Mouse (Mus musculus) hindbrain, embryonic 10.5 days (tissue): ENCODE results near the gene Ino80. TPM values are rescaled to one million over a fixed set of nuclear protein-coding genes. Genes with fewer than 3 reads are reported as not detected.
A peak's percentile ranks its signal among the peaks of the same experiment; 100 is the strongest.
"Not testable (repeated sequence)": the region's sequence is repeated elsewhere in the genome, so short reads cannot be mapped to it uniquely, and the experiment has no call there.

ENCODE experiments used
- DNase-seq: peaks from one replicate; pipeline ENCODE4 v3.0.0-alpha.2; 2017; ENCODE audit warnings: low spot score
- H3K27ac ChIP-seq: fragments of 300-500 bp; sonication (generic); 2 replicates; pipeline ENCODE4 v1.5.1; 2016; ENCODE audit warnings: mild to moderate bottlenecking, moderate library complexity
- H3K27me3 ChIP-seq: fragments of 300-500 bp; sonication (generic); 2 replicates; pipeline ENCODE4 v1.6.1; 2016; ENCODE audit warnings: mild to moderate bottlenecking; ENCODE audit not compliant: poor library complexity, insufficient read depth, severe bottlenecking
- H3K36me3 ChIP-seq: fragments of 300-500 bp; sonication (generic); 2 replicates; pipeline ENCODE4 v1.6.1; 2016; ENCODE audit warnings: mild to moderate bottlenecking, moderate library complexity
- H3K4me1 ChIP-seq: fragments of 300-500 bp; sonication (generic); replicated peaks from 2 replicates; pipeline ENCODE4 v1.6.1; 2016; ENCODE audit warnings: mild to moderate bottlenecking
- H3K4me3 ChIP-seq: fragments of 300-500 bp; sonication (generic); 2 replicates; pipeline ENCODE4 v1.5.1; 2016; ENCODE audit warnings: mild to moderate bottlenecking, moderate library complexity
- H3K9me3 ChIP-seq: fragments of 300-500 bp; sonication (generic); 2 replicates; pipeline ENCODE4 v1.6.1; 2016; ENCODE audit warnings: mild to moderate bottlenecking, moderate library complexity
- WGBS: fragments of 180-500 bp; shearing (Covaris S2); methylation state at CpG from one replicate; pipeline ENCODE4 v1.1.7; 2016; 5-methylcytosine and 5-hydroxymethylcytosine counted together
- polyA plus RNA-seq: library from polyadenylated mRNA; unstranded; fragments of >200 nt; fragmentation: Nextera tagmentation; extraction: Ambion mirVana; gene quantifications from 2 replicates; pipeline ENCODE4 v1.2.1, GENCODE M21; 2016

Ino80 gene
- 3.0 and 3.7 TPM in 2 replicates for polyA plus RNA-seq

- Histone ChIP-seq H3K4me3 (peak within 1 kb of the TSS; percentile 97), H3K27me3 (no peaks in the 10 kb centered on the region), H3K27ac (peak within 1 kb of the TSS; percentile 100), H3K4me1 (peaks cover 28% of the 10 kb centered on the region), H3K9me3 (no peaks in the 10 kb centered on the region), H3K36me3 (peaks cover 11% of the 10 kb centered on the region; the same call in 1 of the 2 replicates)
- DNase-seq = peak; percentile 99
- under 1% methylated on average over 72 of the region's 72 CpGs for WGBS
Observed at GRCm38 (mm10) chr2:119477571-119478396, at the start of gene Ino80. TSS of gene Ino80 (minus strand) at chr2:119477687.

- Histone ChIP-seq H3K27ac (no peak overlapping the region), H3K4me3 (no peak overlapping the region), H3K36me3 (no peaks in the 10 kb centered on the region), H3K9me3 (no peaks in the 10 kb centered on the region), H3K27me3 (no peaks in the 10 kb centered on the region), H3K4me1 (0 out of 2 replicates have a peak, but pooled peaks cover 3% of the 10 kb centered on the region)
- 59% methylated on average over 4 of the region's 4 CpGs for WGBS
- no peak for DNase-seq
Observed at GRCm38 (mm10) chr2:119525422-119525821, 47.9 kb upstream of the Ino80 start.

GRCm38 (mm10) chr2:119523836-119524235 is 46.3 kb upstream of the Ino80 start:
- WGBS = 85% methylated on average over 4 of the region's 4 CpGs

GRCm38 (mm10) chr2:119520550-119520949 is 43.1 kb upstream of the Ino80 start:
- no peak for DNase-seq
- no peaks in the 10 kb centered on the region for H3K9me3 ChIP-seq
- no peaks in the 10 kb centered on the region for H3K27me3 ChIP-seq
- H3K36me3 ChIP-seq = no peaks in the 10 kb centered on the region
- no peak overlapping the region for H3K27ac ChIP-seq
- H3K4me3 ChIP-seq = no peak overlapping the region
- H3K4me1 ChIP-seq = 0 out of 2 replicates have a peak, but pooled peaks cover 1% of the 10 kb centered on the region
- WGBS = 78% methylated on average over 7 of the region's 7 CpGs

More at GRCm38 (mm10) chr2:119523836-119524235, 46.3 kb upstream of the Ino80 start:
- DNase-seq = no peak
- Histone ChIP-seq H3K27ac (no peak overlapping the region), H3K4me3 (no peak overlapping the region), H3K27me3 (no peaks in the 10 kb centered on the region), H3K4me1 (0 out of 2 replicates have a peak, but pooled peaks cover 3% of the 10 kb centered on the region), H3K36me3 (no peaks in the 10 kb centered on the region), H3K9me3 (no peaks in the 10 kb centered on the region)

GRCm38 (mm10) chr2:119516811-119517210 is 39.3 kb upstream of the Ino80 start:
- WGBS = 65% methylated on average over 5 of the region's 5 CpGs
- no peaks in the 10 kb centered on the region for H3K36me3 ChIP-seq
- no peak overlapping the region for H3K4me3 ChIP-seq
- H3K4me1 ChIP-seq = no peaks in the 10 kb centered on the region
- no peaks in the 10 kb centered on the region for H3K9me3 ChIP-seq
- no peaks in the 10 kb centered on the region for H3K27me3 ChIP-seq
- no peak overlapping the region for H3K27ac ChIP-seq
- no peak for DNase-seq

GRCm38 (mm10) chr2:119514026-119514522 is 36.6 kb upstream of the Ino80 start:
- 89% methylated on average over 3 of the region's 3 CpGs for WGBS
- no peaks in the 10 kb centered on the region for H3K27me3 ChIP-seq
- no peak overlapping the region for H3K27ac ChIP-seq
- H3K4me3 ChIP-seq = no peak overlapping the region
- no peaks in the 10 kb centered on the region for H3K36me3 ChIP-seq
- no peak for DNase-seq
- H3K4me1 ChIP-seq = no peaks in the 10 kb centered on the region
- H3K9me3 ChIP-seq = no peaks in the 10 kb centered on the region

- WGBS = 79% methylated on average over 3 of the region's 3 CpGs
- Histone ChIP-seq H3K4me3 (no peak overlapping the region), H3K9me3 (no peaks in the 10 kb centered on the region), H3K27ac (no peak overlapping the region), H3K27me3 (no peaks in the 10 kb centered on the region), H3K36me3 (no peaks in the 10 kb centered on the region), H3K4me1 (no peaks in the 10 kb centered on the region)
- no peak for DNase-seq
Observed at GRCm38 (mm10) chr2:119512292-119512691, 34.8 kb upstream of the Ino80 start.

GRCm38 (mm10) chr2:119510856-119511255 is 33.4 kb upstream of the Ino80 start:
- Histone ChIP-seq H3K27me3 (no peaks in the 10 kb centered on the region), H3K36me3 (no peaks in the 10 kb centered on the region), H3K27ac (no peak overlapping the region), H3K4me3 (no peak overlapping the region), H3K9me3 (no peaks in the 10 kb centered on the region), H3K4me1 (no peaks in the 10 kb centered on the region)
- WGBS = 83% methylated on average over 2 of the region's 2 CpGs
- DNase-seq = no peak

- H3K9me3 ChIP-seq, DNase-seq, H3K4me3 ChIP-seq, H3K27ac ChIP-seq, H3K4me1 ChIP-seq, H3K36me3 ChIP-seq, H3K27me3 ChIP-seq: not testable (repeated sequence)
- 66% methylated on average over 7 of the region's 7 CpGs for WGBS
Observed at GRCm38 (mm10) chr2:119508518-119508917, 31.0 kb upstream of the Ino80 start.

- no peak overlapping the region for H3K4me3 ChIP-seq
- DNase-seq = no peak
- H3K36me3 ChIP-seq = no peaks in the 10 kb centered on the region
- no peaks in the 10 kb centered on the region for H3K4me1 ChIP-seq
- no peak overlapping the region for H3K27ac ChIP-seq
- H3K27me3 ChIP-seq = no peaks in the 10 kb centered on the region
- H3K9me3 ChIP-seq = no peaks in the 10 kb centered on the region
Observed at GRCm38 (mm10) chr2:119507108-119507507, 29.6 kb upstream of the Ino80 start.

GRCm38 (mm10) chr2:119500965-119501652 is 23.6 kb upstream of the Ino80 start:
- no peaks in the 10 kb centered on the region for H3K36me3 ChIP-seq
- H3K9me3 ChIP-seq = no peaks in the 10 kb centered on the region
- 83% methylated on average over 2 of the region's 2 CpGs for WGBS
- no peak for DNase-seq
- H3K27me3 ChIP-seq = no peaks in the 10 kb centered on the region
- H3K4me1 ChIP-seq = no peaks in the 10 kb centered on the region
- H3K4me3 ChIP-seq = no peak overlapping the region
- no peak overlapping the region for H3K27ac ChIP-seq

GRCm38 (mm10) chr2:119498859-119499258 is 21.4 kb upstream of the Ino80 start:
- DNase-seq = no peak
- no peaks in the 10 kb centered on the region for H3K9me3 ChIP-seq
- H3K4me3 ChIP-seq = no peak overlapping the region
- 90% methylated on average over 2 of the region's 2 CpGs for WGBS
- no peaks in the 10 kb centered on the region for H3K4me1 ChIP-seq
- H3K36me3 ChIP-seq = no peaks in the 10 kb centered on the region
- no peaks in the 10 kb centered on the region for H3K27me3 ChIP-seq
- no peak overlapping the region for H3K27ac ChIP-seq

GRCm38 (mm10) chr2:119496082-119496481 is 18.6 kb upstream of the Ino80 start:
- Histone ChIP-seq H3K36me3 (no peaks in the 10 kb centered on the region), H3K4me3 (no peak overlapping the region), H3K27ac (no peak overlapping the region), H3K27me3 (no peaks in the 10 kb centered on the region), H3K4me1 (no peaks in the 10 kb centered on the region), H3K9me3 (no peaks in the 10 kb centered on the region)
- WGBS = 90% methylated on average over 2 of the region's 2 CpGs
- no peak for DNase-seq
